Mouse (Mus musculus) neural tube, embryonic 10.5 days (tissue): ENCODE data around the gene Gm20431.
"Not testable (repeated sequence)": the region's sequence is repeated elsewhere in the genome, so short reads cannot be mapped to it uniquely, and the experiment has no call there.

Source experiments
- DNase-seq: peaks from one replicate; pipeline ENCODE4 v3.0.0-alpha.2; 2017; ENCODE audit warnings: low spot score; ENCODE audit errors: extremely low spot score

The Gm20431 gene

DNA sequence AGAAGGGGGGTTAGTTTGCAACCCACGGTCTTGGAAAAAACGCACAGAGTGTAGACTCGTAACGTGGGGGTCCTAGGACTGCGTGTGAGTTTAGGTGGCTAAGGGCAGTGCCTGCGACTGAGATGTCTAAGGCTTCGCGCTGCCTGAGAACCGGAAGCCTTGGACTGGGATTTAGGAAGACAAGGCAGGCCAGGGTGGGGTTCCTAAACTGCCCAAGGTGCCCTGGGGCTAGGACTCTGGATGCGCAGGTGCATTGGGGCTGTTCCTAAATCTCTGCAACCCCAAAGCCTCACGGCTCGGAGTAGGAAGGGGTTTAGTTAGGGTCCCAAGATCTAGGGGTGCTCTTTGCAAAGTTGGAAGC is 705 bp downstream of the Gm20431 start:
- DNase-seq: peak; percentile 38

DNA sequence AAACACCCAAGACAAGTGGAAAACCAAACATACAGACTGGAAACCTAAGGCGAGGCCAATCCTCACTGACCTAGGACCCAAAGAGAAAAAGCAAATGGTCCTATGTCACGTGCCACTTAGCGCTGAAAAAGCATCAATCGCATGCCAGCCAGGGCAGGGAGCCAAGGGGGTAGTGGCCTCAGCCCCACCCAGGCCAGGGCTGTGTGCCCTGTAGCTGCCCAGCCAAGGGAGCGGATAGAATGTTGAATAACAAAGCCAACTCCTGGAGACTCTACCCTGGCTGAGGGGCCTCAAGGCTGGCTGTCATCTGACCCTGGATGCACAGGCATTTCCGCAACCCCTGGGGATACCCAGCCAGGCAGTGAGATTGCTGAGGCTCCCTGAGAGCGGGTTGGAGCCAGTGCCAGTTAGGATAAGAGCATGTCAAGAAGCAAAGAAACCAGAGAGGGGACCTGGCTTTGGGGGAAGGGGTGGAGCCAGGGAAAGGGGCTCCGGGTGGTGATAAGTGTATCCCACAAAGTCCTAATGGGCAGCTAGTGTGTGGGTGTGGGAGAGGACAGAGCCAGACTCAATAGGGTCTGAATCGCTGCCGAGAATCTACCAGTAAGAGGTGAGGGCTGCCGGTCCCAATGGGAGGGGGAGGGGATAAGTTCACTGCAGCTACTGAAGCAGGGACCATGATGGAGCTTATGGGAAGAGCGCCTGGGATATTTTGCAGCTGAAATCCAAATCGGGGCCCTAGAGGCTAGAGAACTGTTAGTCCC is 1.3 kb downstream of the Gm20431 start:
- DNase-seq: peak; percentile 27

DNA sequence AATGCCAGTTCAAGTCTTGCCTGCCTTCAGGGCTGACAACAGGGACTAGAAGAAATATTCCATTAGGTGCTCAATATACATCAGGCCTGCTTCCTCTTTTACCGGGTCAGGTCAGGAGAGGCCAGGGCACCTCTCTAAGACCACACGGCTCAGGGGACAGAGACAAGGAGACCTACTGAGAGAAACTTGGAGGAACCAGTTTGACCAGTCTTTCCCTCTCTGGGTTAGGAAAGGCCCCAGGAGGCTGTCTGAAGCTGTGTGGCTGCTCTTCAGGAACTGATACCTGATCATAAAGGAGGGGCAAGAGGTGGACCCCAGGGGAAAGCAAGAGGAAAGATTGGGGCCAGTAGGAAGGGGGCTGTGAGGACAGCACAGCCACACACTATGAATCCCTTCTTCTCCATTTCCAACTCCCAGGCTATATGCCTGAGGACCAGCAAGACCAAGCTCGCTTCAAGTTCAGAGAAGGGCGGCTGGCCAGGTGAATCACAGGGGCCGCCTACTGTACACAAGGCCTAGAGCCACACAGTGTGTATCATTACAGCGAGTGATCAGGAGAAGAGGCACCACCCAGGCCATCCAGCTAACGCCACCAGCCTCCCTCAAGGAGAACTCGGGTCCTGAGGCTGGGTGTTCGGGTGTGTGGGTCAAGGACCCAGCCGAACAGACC is 2.0 kb downstream of the Gm20431 start:
- DNase-seq: no peak

DNA sequence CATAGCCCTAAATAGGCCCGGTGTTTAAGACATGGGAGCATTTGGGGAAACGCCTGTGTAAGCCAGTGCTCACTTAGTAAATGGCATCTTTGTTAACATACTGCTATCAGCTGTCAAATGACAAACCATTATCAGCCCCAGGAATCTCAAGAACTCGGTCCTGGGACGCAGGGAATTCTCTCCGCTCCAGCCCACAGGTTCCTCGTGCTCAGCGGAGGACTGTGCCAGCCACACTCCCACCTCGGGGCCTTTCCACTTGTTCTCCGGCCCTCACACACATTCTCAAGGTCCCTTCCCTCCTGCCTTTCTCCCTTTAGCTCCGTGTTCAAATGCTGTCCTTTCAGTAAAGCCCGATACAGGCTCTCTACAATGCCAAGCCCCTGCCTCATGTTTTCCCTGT is 2.6 kb downstream of the Gm20431 start:
- DNase-seq: no peak

DNA sequence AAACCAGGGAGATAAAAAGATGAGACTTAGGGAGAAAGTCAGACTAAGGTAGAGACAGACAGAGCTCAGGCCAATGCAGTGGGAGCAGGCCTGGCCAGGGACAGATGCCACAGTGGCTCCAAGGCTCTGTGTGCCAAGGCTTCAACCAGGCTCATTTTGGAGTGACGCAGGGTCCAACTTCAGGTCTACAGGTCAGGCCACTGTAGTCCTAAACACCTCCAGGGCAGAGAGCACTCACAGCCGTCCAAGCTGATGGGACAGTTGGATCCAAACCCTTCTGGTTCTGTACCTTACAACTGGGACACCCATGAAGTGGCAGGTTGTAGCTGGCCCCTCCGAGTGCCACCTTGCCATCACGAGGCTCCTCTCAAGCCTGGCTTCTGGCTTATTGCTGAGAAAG is 3.3 kb downstream of the Gm20431 start:
- DNase-seq: no peak

DNA sequence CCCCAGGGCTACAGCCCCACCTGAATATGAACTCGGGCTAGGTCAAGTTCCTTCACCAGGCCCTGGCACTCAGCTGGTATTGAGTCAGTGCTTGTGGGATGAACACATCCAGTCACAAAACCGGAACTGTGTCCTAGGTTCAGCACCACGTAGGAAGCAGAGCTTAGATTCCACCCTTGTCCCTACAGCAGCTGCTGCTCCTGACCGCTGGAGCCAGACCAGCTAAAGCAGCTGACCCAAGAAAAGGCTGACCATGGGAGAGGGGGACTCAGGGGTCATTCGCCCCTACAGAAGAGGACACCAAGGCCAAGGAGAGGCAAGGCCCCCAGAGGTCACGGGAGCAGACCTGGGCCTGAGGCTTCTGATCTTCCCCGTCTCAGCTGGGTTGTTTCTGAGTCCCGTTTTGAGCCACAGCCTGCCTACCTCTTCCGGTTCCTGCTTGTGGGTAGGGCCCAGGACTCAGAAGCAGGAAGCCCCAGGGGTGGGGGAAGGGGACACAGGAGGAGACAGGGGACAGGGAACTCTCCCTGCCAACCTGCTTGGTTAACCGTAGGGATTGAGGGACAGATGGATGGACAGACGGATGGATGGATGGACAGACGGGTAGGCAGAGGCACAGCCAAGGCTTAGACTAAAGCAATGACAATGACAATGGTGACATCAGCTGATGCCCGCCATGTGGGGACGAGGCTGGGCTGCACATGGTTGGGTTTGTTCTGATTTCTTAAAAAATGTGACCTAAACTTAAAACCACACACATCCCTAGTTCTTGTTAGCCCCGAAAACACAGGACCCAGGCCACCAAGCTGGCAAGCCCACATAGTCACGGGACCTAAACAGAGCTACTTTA is 4.4 kb downstream of the Gm20431 start:
- no peak for DNase-seq

DNA sequence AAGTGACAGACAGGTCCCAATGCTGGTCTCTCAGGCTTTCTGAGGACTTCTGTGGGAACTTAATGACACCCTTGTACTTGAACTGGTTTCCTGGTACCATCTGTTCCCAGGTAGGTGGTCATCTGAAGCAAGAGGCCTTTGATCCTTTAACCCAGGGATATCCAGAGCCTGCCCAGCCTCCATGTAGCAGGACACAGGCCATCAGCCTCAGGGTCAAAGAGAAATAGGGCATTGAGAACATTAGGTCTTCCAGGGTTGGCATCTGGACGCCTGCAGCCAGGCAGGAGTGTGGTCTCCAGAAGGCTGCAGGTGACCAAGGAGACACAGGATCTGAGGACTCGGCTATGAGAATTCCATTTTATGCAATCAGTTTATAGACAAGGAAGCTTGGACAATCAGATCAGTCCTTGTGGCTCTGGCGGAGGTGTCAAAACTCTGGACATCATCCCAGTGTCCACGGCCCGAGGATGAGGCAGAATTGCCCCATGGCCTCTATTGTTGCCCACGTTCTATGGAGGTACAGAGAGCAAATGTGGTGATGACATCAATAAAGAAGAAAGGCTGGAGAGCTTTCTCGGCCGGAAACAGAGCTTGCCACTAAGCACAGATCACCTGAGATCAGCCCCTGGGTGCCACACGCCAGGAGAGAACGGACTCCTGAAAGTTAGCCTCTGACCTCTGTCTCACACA is 6.2 kb downstream of the Gm20431 start:
- no peak for DNase-seq

DNA sequence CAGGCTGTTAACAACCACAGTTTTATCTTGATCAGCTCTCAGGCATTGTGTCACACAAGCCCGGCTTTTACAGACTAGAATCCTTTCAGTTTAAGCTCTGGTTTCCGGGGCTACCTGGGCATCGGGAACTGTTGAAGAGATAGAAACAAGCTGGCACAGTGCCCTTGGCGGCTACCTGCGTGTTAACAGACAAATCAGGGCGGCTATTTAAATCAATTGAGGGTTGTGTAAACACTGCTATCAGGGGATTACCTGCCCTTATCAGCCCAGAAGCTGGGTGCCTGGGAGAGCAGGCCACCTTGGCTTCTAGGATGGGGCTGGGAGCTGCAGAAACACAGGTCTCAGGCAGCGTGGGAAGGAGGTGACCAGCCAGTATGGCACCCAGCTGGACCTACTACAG is 8.6 kb downstream of the Gm20431 start:
- no peak for DNase-seq

DNA sequence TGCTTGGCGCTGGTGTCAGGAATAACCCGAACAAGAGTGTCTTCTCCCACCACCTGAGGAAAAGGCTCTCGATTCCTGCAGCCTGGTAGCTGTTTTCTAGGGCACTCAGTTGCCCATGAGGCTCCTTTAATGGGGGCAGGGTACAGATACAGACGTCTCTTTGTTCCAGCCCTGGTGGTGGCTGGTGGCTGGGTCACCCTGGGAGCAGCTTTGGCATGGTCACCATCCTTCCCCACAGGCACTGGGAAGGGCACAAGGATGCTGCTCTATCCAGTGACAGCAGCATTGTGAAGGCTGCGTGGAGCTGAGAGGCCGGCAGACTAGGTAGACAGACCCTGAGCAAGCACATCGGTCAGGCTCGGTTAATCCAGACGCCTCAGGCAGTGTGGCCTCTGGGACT is 9.7 kb downstream of the Gm20431 start:
- no peak for DNase-seq

DNA sequence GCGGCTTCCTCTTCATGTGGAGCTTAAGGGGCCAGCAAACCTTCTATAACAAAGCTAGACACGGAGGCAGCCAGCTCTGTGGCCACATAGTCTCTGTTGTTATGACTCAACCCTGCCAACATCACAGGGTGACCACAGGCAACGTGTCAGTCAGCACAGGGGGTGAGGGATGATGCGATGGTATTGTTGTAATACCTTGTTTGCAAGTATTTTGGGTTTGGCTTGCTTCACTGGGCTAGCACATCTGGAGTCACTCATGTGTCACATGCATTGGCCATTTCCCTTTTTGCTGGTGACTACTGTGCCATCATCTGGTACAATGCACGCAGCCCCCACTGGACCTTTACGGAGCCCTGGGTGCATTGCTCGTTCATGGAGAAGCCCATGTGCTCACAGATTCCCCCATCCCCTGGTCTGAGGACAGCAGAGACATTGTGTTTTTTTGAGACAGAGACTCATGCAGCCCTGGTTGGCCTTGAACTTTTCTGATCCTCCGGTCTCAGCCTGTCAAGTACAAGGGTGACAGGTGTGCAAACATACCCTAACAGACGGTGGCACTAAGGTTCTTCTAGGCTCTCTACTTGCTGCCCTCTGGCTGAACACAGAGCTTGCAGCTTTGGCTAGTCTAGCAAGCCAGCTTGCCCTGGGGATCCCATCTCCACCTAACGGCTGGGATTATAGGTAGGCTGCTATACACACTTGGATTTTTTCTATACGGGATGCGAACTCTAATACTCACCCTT is 11.8 kb downstream of the Gm20431 start:
- no peak for DNase-seq

DNA sequence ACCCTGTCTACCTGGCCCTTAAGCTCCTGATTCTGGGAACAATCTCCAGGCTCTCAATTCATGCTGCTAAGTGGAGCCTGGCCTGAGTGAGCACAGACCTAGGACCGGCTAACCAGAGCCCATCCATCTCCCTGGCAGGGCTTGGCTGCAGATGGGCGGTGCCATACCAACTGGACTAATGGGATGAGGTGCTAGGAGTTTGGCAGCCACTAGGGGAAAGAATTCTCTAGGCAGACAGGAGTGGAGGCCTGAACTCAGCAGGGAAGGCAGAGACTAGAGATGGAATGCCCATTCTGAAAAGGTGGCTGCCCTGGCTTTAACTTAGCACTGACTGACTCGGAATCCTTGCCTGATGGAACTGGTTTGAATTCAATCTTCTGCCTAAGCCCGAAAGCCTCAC is 14.9 kb downstream of the Gm20431 start:
- DNase-seq: no peak

DNA sequence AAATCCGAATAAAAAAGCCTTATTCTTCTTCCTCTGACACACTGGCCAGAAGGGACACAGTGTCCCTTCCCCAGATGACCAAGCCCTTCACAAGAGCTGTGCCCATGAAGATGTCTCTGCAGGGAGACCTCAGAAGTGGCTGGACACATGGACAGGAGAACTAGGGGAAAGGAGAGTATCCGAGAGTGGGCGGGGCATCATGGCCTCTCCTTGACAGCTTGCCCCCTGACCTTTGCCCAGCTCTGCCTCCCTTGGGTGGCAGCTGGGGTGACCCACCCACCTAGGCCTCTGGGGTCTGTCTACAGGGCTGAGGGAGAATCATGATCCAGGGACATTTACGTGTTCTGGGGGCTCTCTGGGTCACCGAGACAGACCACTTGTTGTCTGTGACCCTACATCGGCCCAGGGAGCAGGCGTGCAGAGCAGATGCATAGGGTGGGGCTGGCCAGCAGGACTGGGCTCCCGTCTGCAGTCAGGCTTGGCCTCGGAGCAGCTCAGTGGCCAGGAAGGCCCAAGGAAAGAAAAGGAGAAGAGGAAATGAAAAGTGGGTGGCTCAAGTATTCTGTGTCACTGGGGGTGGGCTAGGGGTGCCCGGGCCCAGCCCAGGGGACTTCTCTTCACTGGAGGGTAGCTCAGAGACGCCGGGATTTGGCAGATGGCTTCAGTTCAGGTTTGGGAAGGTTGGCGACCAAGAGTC is 17.8 kb downstream of the Gm20431 start:
- DNase-seq: not testable (repeated sequence)

DNA sequence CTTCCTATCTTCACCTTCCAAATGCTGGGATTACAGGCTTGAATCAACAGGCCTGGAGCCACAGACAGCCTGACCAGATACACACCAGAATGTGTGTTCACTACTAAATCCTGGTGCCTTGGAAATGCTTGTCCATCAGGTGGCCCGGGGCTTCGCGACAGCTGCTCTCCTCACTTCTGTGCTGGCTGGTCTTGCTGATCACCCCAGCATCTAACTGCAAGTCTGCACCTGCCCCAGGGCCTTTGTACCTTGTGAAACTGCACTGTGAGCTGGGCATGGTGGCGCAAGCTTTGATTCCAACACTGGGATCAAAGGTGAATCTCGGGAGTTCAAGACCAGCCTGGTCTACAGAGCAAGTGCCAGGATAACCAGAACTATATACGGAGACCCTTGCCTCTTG is 19.1 kb downstream of the Gm20431 start:
- no peak for DNase-seq

DNA sequence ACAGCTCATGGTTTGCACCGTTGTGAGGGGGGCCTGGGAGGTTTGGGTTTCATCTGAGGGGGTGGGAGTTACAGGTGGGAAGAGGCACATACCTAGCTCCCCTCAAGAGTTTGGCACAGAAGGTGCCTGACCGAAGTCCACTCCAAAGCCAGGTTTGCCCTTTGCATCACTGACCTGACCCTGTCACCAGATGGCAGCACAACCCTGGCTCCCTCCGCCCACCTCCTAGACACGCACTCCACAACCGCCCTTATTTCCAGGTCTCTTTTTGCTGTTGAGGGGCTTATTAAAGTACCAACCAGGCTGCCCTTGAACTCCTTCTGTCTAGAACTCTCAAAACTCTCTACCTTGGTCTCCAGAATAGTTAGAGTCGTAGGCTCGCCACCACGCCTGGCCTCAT is 20.0 kb downstream of the Gm20431 start:
- no peak for DNase-seq

DNA sequence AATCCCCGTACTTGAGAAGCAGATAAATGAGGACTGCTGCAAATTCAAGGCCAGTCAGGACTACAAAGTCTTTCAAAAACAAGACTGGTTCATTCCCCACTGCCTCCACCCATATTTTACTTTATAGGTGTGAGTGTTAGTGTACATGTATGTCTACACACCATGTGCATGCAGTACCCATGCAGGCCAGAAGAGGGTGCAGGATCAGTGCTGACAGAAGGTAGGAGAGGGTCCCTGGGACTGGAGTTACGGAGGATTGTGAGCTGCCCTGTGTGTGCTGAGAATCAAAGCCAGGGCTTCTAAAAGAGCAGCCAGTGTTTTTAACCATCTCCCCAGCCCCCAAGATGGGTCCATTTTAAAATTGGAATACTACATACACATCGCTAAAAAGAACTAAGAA is 21.0 kb downstream of the Gm20431 start:
- no peak for DNase-seq

DNA sequence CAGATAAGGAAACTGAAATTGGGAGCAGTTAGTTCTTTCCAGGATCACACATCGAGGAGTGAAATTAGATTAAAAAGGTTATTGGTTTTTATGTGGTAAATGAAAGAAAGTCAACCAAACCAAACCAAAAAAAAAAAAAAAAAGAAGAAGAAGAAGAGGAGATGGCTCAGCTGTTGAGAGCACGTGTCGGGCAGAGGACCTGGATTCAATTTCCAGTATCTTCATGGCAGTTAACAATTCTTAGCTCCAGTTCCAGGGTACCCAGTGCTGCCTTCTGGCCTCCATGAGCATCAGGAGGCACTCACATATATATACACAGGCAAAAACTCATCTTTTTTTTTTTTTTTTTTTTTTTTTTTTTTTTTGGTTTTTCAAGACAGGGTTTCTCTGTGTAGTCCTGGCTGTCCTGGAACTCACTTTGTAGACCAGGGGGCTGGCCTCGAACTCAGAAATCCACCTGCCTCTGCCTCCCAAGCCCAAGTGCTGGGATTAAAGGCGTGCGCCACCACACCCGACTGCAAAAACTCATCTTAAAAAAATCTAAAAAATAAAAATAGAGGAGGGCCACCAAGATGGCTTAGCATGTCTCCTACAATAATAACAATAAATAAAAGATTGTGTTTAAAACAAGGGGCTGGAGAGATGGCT is 26.3 kb downstream of the Gm20431 start:
- no peak for DNase-seq

DNA sequence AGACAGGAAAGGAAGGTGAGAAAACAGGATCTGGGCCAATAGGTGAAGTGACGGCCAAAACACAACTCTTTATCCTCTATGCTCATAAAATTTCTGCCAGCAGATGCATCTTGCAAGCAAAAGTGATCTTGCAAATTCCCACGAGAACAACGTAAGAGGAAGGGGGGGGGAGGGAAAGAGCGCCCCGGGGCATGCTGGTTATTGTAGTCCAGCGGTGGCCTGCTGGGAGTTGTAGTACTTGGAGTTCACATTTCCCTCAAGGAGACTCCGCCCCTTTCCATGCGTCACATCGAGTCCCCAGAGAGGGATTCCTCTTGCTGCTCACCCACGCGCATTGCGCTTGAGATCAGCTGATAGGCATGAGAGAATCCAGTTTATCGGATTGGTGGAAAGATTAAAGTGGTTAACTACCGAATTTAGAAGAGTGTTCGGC is 26.9 kb downstream of the Gm20431 start:
- peak; percentile 95 for DNase-seq

DNA sequence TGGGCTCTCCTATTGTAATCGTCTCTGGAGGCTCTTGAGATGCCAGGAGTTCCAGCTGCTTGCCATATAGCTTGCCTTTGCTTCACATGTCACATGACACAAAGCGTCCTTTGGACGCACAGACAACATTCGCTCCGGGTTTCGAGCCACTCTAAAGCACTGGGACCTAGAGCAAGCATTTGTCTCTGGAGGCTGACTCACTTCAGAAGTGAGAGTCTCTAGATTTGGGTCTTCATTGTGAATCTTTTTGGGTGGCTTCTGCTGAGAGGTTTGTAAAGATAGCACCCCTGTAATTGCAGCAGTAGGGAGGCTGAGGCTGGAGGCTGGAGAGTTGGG is 27.8 kb downstream of the Gm20431 start:
- no peak for DNase-seq

DNA sequence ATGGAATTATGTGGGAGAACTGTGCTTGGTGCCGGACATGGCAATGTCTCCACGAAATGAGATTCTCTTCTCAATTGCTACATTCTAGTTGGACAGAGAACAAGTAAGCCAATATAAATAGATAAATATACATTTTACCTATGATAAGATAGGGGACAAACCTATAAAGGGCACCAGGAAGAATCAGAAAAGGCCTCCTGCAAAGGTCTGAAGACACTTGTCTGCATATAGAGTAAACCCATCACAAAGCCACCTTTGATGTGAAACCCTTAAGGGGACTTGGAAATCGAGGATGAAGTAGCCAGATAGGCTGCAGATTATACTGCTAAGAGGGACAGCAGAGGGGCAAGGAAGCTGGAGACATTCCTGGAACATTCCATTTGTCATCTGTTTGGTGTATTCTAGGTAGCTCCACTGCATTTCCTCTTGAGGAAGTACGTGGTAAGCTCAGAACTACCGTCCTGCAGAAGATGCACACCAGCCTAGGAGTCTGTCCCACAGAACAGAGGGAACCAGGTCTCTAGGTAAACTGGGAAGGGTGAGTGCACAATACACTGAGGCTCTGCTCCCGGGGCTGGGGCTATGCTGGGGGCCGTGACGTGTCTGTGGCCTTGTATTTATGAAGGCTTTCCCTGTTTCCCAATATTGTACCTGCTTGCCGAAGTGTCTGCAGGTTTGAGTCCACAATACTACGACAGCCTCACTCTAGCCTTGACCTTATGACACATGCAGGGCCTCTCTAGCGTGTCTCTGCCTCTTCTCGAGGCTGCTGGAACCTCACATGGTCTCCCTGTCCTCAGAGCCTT is 28.4 kb downstream of the Gm20431 start:
- no peak for DNase-seq
